Mouse (Mus musculus) lung, postnatal 0 days (tissue): Measurements from ENCODE around the gene Tnfaip8l1.

ENCODE experiments used
- CTCF ChIP-seq: IDR thresholded peaks from 2 replicates; pipeline ENCODE4 v1.5.1; 2016; ENCODE audit warnings: antibody characterized with exemption, mild to moderate bottlenecking
- EP300 ChIP-seq: IDR thresholded peaks from 2 replicates; pipeline ENCODE4 v1.6.1; 2016; ENCODE audit warnings: antibody characterized with exemption, mild to moderate bottlenecking, control low read depth

GRCm38 (mm10) chr17:56175416-56175815, 13.1 kb downstream of the Tnfaip8l1 start:
- TF ChIP-seq CTCF = no peak
- no peak for TF ChIP-seq EP300
